ENCODE assay signal across 13 mouse cellular contexts in genomic region chr19:6285226-6285625, GRCm38 (mm10). TPM values are rescaled to one million over a fixed set of nuclear protein-coding genes. Genes with fewer than 3 reads are reported as not detected.
DNase-seq lines count a peak whose midpoint lies in the region; ATAC-seq and TF ChIP-seq lines count a peak whose summit lies in the region.
"Had no signal": no experiment of that assay in that cellular context is flagged by ENCODE, and none has a peak within 500 bp of the region (broad histone marks: within the 10 kb centered on the region; RNA-seq: fewer than 3 reads in every experiment).

No protein-coding gene starts in this region.

- no peaks in the 10 kb centered on the region for H3K9me3 ChIP-seq in heart, embryonic 11.5 days (replicated peaks; ENCODE audit: control insufficient read depth, low read length)
- H3K9me3 ChIP-seq in limb, embryonic 10.5 days (replicated peaks): no peaks in the 10 kb centered on the region
- H3K9me3 ChIP-seq in stomach, postnatal 0 days (ENCODE audit: control insufficient read depth, low read length): no peaks in the 10 kb centered on the region
- H3K9me3 ChIP-seq in midbrain, embryonic 11.5 days (ENCODE audit: control insufficient read depth, low read length): no peaks in the 10 kb centered on the region
- H3K9me3 ChIP-seq: forebrain, embryonic 15.5 days; neural tube, embryonic 12.5 days had no signal

- peak overlapping the region; percentile 92 for H3K27ac ChIP-seq in heart, embryonic 11.5 days (ENCODE audit: low read depth, low read length)
- H3K27ac ChIP-seq in testis, adult 2 months (ENCODE audit: control insufficient read depth, insufficient read depth, low read depth, low read length): peak overlapping the region; percentile 22; the same call in 1 of the 2 replicates
- H3K27ac ChIP-seq in limb, embryonic 10.5 days: peak overlapping the region; percentile 7; the same call in 1 of the 2 replicates
- H3K27ac ChIP-seq in stomach, postnatal 0 days (replicated peaks): peak overlapping the region; percentile 80
- H3K27ac ChIP-seq in midbrain, embryonic 11.5 days (ENCODE audit: low read depth, low read length): no peak overlapping the region
- H3K27ac ChIP-seq: forebrain, embryonic 15.5 days; neural tube, embryonic 12.5 days had no signal

- TF ChIP-seq CTCF in testis, adult 2 months (IDR thresholded peaks at IDR 0.05; ENCODE audit: control insufficient read depth, insufficient read depth, insufficient replicate concordance, low read depth, low read length): no peak
- TF ChIP-seq CTCF in stomach, postnatal 0 days (IDR thresholded peaks at IDR 0.05; ENCODE audit: low read depth): no peak

- H3K4me1 ChIP-seq in heart, embryonic 11.5 days (ENCODE audit: control insufficient read depth, insufficient read depth, low read length): peaks cover 78% of the 10 kb centered on the region
- H3K4me1 ChIP-seq in testis, adult 2 months (ENCODE audit: control insufficient read depth, insufficient read depth, low read length): peaks cover 13% of the 10 kb centered on the region
- peaks cover 12% of the 10 kb centered on the region for H3K4me1 ChIP-seq in limb, embryonic 10.5 days
- H3K4me1 ChIP-seq in stomach, postnatal 0 days (replicated peaks; ENCODE audit: control insufficient read depth, insufficient read depth): peaks cover 3% of the 10 kb centered on the region
- H3K4me1 ChIP-seq in midbrain, embryonic 11.5 days (ENCODE audit: control insufficient read depth, insufficient read depth, low read length): no peaks in the 10 kb centered on the region
- H3K4me1 ChIP-seq: forebrain, embryonic 15.5 days had no signal

- no peak; the same call in 1 of the 2 replicates for ATAC-seq in heart, embryonic 11.5 days (replicated peaks; ENCODE audit: insufficient number of reproducible peaks, low FRiP score, low TSS enrichment)
- ATAC-seq in stomach, postnatal 0 days (ENCODE audit: low FRiP score, low TSS enrichment): peak; percentile 74
- ATAC-seq in midbrain, embryonic 11.5 days (ENCODE audit: low FRiP score): no peak
- ATAC-seq: forebrain, embryonic 15.5 days had no signal

- 49% methylated on average over 8 of the region's 8 CpGs for WGBS in heart, embryonic 11.5 days (ENCODE audit: insufficient replicate concordance)
- WGBS in limb, embryonic 10.5 days: 78% methylated on average over 8 of the region's 8 CpGs
- 47% methylated on average over 8 of the region's 8 CpGs for WGBS in stomach, postnatal 0 days
- WGBS in midbrain, embryonic 11.5 days: 89% methylated on average over 8 of the region's 8 CpGs

- no peak for TF ChIP-seq EP300 in stomach, postnatal 0 days (optimal IDR thresholded peaks at IDR 0.05)

- H3K4me3 ChIP-seq in heart, embryonic 11.5 days (ENCODE audit: low read depth, low read length): no peak overlapping the region
- H3K4me3 ChIP-seq in testis, adult 2 months (ENCODE audit: control insufficient read depth, low read depth, low read length): no peak overlapping the region
- no peak overlapping the region for H3K4me3 ChIP-seq in limb, embryonic 10.5 days
- H3K4me3 ChIP-seq in stomach, postnatal 0 days (ENCODE audit: low read depth, low read length): no peak overlapping the region
- no peak overlapping the region for H3K4me3 ChIP-seq in midbrain, embryonic 11.5 days (ENCODE audit: low read depth, low read length)
- H3K4me3 ChIP-seq: forebrain, embryonic 15.5 days; neural tube, embryonic 12.5 days had no signal

- no peak for DNase-seq in heart, adult 9 months (ENCODE audit: low spot score in 2 of 2)
- no peak for DNase-seq in testis, postnatal 14 days (ENCODE audit: low spot score)
- no peak for DNase-seq in limb, embryonic 10.5 days (ENCODE audit: low spot score)
- DNase-seq in stomach, postnatal 0 days (ENCODE audit: low spot score): peak; percentile 65
- no peak for DNase-seq in adrenal gland, adult (ENCODE audit: inconsistent age in 2 of 2, low spot score in 1 of 2)
- no peak for DNase-seq in midbrain, embryonic 11.5 days (ENCODE audit: low spot score, missing footprints)
- DNase-seq: embryo, embryonic 11 days; kidney, postnatal 14 days; right cerebral cortex, adult 18-20 months had no signal

- H3K4me2 ChIP-seq in heart, embryonic 11.5 days: peak overlapping the region; percentile 49
- H3K4me2 ChIP-seq in stomach, postnatal 0 days (replicated peaks; ENCODE audit: low read depth): no peak overlapping the region; the same call in 1 of the 2 replicates
- H3K4me2 ChIP-seq in midbrain, embryonic 11.5 days: no peak overlapping the region
- H3K4me2 ChIP-seq: forebrain, embryonic 15.5 days; neural tube, embryonic 12.5 days had no signal

- no peak for TF ChIP-seq POLR2A in testis, adult 2 months (IDR thresholded peaks at IDR 0.05; ENCODE audit: control insufficient read depth, low read depth, low read length)

- H3K9ac ChIP-seq in heart, embryonic 11.5 days (ENCODE audit: low read depth, low read length): peak overlapping the region; percentile 28; the same call in 1 of the 2 replicates
- no peak overlapping the region for H3K9ac ChIP-seq in stomach, postnatal 0 days (ENCODE audit: low read length)
- H3K9ac ChIP-seq in midbrain, embryonic 11.5 days (ENCODE audit: low read length): no peak overlapping the region
- H3K9ac ChIP-seq: forebrain, embryonic 15.5 days; neural tube, embryonic 12.5 days had no signal

- H3K27me3 ChIP-seq in heart, embryonic 11.5 days (ENCODE audit: control insufficient read depth, insufficient read depth, low read length): no peaks in the 10 kb centered on the region
- no peaks in the 10 kb centered on the region for H3K27me3 ChIP-seq in testis, adult 2 months (ENCODE audit: control insufficient read depth, insufficient read depth, low read length)
- no peaks in the 10 kb centered on the region for H3K27me3 ChIP-seq in limb, embryonic 10.5 days (ENCODE audit: low read depth, poor library complexity, severe bottlenecking)
- H3K27me3 ChIP-seq in stomach, postnatal 0 days (ENCODE audit: control insufficient read depth, insufficient read depth, low read length): no peaks in the 10 kb centered on the region
- H3K27me3 ChIP-seq in midbrain, embryonic 11.5 days (ENCODE audit: control insufficient read depth, insufficient read depth, low read length): no peaks in the 10 kb centered on the region
- H3K27me3 ChIP-seq: forebrain, embryonic 15.5 days; neural tube, embryonic 12.5 days had no signal

- H3K36me3 ChIP-seq in heart, embryonic 11.5 days (ENCODE audit: control insufficient read depth, insufficient read depth, low read length): peaks cover 16% of the 10 kb centered on the region
- H3K36me3 ChIP-seq in testis, adult 2 months (ENCODE audit: control insufficient read depth, insufficient read depth, low read length): peaks cover 1% of the 10 kb centered on the region
- peaks cover 98% of the 10 kb centered on the region for H3K36me3 ChIP-seq in limb, embryonic 10.5 days
- peaks cover 12% of the 10 kb centered on the region; the same call in 1 of the 2 replicates for H3K36me3 ChIP-seq in stomach, postnatal 0 days (ENCODE audit: control insufficient read depth, insufficient read depth, low read length)
- peaks cover 19% of the 10 kb centered on the region for H3K36me3 ChIP-seq in midbrain, embryonic 11.5 days (ENCODE audit: control insufficient read depth, insufficient read depth, low read length)

RNA-seq across cellular contexts. Expression of gene Ehd1, which starts 8.7 kb away (rescaled TPM):
- polyA plus RNA-seq in heart, embryonic 11.5 days (2014; fragmentation: Nextera tagmentation; extraction: Ambion mirVana): 70.0 and 82.8 TPM in 2 replicates
- polyA plus RNA-seq in testis, adult 2 months (2012; rRNA removed): 521 and 642 TPM in 2 replicates
- 72.5 and 74.9 TPM in 2 replicates for polyA plus RNA-seq in limb, embryonic 10.5 days (2016; fragmentation: Nextera tagmentation; extraction: Ambion mirVana)
- 62.0 and 63.8 TPM in 2 replicates for polyA plus RNA-seq in stomach, postnatal 0 days (2015; fragmentation: Nextera tagmentation; extraction: Ambion mirVana)
- polyA plus RNA-seq in midbrain, embryonic 11.5 days (2014; fragmentation: Nextera tagmentation; extraction: Ambion mirVana): 64.1 and 68.2 TPM in 2 replicates

RNA-seq across cellular contexts. Expression of gene Cdc42bpg, which starts 21.0 kb away (rescaled TPM):
- 0.44 and 0.74 TPM in 2 replicates for polyA plus RNA-seq in heart, embryonic 11.5 days (2014; fragmentation: Nextera tagmentation; extraction: Ambion mirVana)
- 5.3 and 5.4 TPM in 2 replicates for polyA plus RNA-seq in testis, adult 2 months (2012; rRNA removed)
- polyA plus RNA-seq in limb, embryonic 10.5 days (2016; fragmentation: Nextera tagmentation; extraction: Ambion mirVana): 0.15 and 0.38 TPM in 2 replicates
- polyA plus RNA-seq in stomach, postnatal 0 days (2015; fragmentation: Nextera tagmentation; extraction: Ambion mirVana): 1.3 and 1.9 TPM in 2 replicates
- polyA plus RNA-seq in midbrain, embryonic 11.5 days (2014; fragmentation: Nextera tagmentation; extraction: Ambion mirVana): 0.23 and 0.42 TPM in 2 replicates

RNA-seq across cellular contexts. Expression of gene Atg2a, which starts 43.8 kb away (rescaled TPM):
- polyA plus RNA-seq in heart, embryonic 11.5 days (2014; fragmentation: Nextera tagmentation; extraction: Ambion mirVana): 6.1 and 8.4 TPM in 2 replicates
- polyA plus RNA-seq in testis, adult 2 months (2012; rRNA removed): 40.2 and 40.5 TPM in 2 replicates
- polyA plus RNA-seq in limb, embryonic 10.5 days (2016; fragmentation: Nextera tagmentation; extraction: Ambion mirVana): 11.4 and 13.0 TPM in 2 replicates
- polyA plus RNA-seq in stomach, postnatal 0 days (2015; fragmentation: Nextera tagmentation; extraction: Ambion mirVana): 4.8 and 6.0 TPM in 2 replicates
- polyA plus RNA-seq in midbrain, embryonic 11.5 days (2014; fragmentation: Nextera tagmentation; extraction: Ambion mirVana): 7.1 and 8.1 TPM in 2 replicates

RNA-seq across cellular contexts. Expression of gene Men1, which starts 49.6 kb away (rescaled TPM):
- 31.8 and 35.1 TPM in 2 replicates for polyA plus RNA-seq in heart, embryonic 11.5 days (2014; fragmentation: Nextera tagmentation; extraction: Ambion mirVana)
- polyA plus RNA-seq in testis, adult 2 months (2012; rRNA removed): 24.6 and 24.8 TPM in 2 replicates
- polyA plus RNA-seq in limb, embryonic 10.5 days (2016; fragmentation: Nextera tagmentation; extraction: Ambion mirVana): 118 and 120 TPM in 2 replicates
- polyA plus RNA-seq in stomach, postnatal 0 days (2015; fragmentation: Nextera tagmentation; extraction: Ambion mirVana): 27.1 and 27.9 TPM in 2 replicates
- polyA plus RNA-seq in midbrain, embryonic 11.5 days (2014; fragmentation: Nextera tagmentation; extraction: Ambion mirVana): 51.2 and 54.7 TPM in 2 replicates

RNA-seq across cellular contexts. Expression of gene Ppp2r5b, which starts 49.6 kb away (rescaled TPM):
- 22.2 and 27.7 TPM in 2 replicates for polyA plus RNA-seq in heart, embryonic 11.5 days (2014; fragmentation: Nextera tagmentation; extraction: Ambion mirVana)
- polyA plus RNA-seq in testis, adult 2 months (2012; rRNA removed): 4.6 TPM in 2 replicates
- 16.6 and 17.2 TPM in 2 replicates for polyA plus RNA-seq in limb, embryonic 10.5 days (2016; fragmentation: Nextera tagmentation; extraction: Ambion mirVana)
- polyA plus RNA-seq in stomach, postnatal 0 days (2015; fragmentation: Nextera tagmentation; extraction: Ambion mirVana): 14.7 and 15.0 TPM in 2 replicates
- polyA plus RNA-seq in midbrain, embryonic 11.5 days (2014; fragmentation: Nextera tagmentation; extraction: Ambion mirVana): 39.1 and 41.0 TPM in 2 replicates
